Mouse (Mus musculus) forebrain, embryonic 10.5 days (tissue): ENCODE data around the gene Cptp. TPM values are rescaled to one million over a fixed set of nuclear protein-coding genes. Genes with fewer than 3 reads are reported as not detected.

Experiments used
- DNase-seq: peaks from one replicate; pipeline ENCODE4 v3.0.0-alpha.2; 2017; ENCODE audit warnings: low spot score; ENCODE audit errors: extremely low spot score
- H3K27ac ChIP-seq: fragments of 300-500 bp; sonication (generic); 2 replicates; pipeline ENCODE4 v1.5.1; 2016; ENCODE audit warnings: mild to moderate bottlenecking
- H3K27me3 ChIP-seq: fragments of 300-500 bp; sonication (generic); 2 replicates; pipeline ENCODE4 v1.6.1; 2016; ENCODE audit warnings: mild to moderate bottlenecking; ENCODE audit not compliant: poor library complexity, severe bottlenecking
- H3K36me3 ChIP-seq: fragments of 300-500 bp; sonication (generic); replicated peaks from 2 replicates; pipeline ENCODE4 v1.6.1; 2016; ENCODE audit warnings: mild to moderate bottlenecking, moderate library complexity
- H3K4me1 ChIP-seq: fragments of 300-500 bp; sonication (generic); 2 replicates; pipeline ENCODE4 v1.6.1; 2016
- H3K4me3 ChIP-seq: fragments of 300-500 bp; sonication (generic); 2 replicates; pipeline ENCODE4 v1.5.1; 2016; ENCODE audit warnings: mild to moderate bottlenecking, moderate library complexity
- H3K9me3 ChIP-seq: fragments of 300-500 bp; sonication (generic); 2 replicates; pipeline ENCODE4 v1.6.1; 2016; ENCODE audit warnings: mild to moderate bottlenecking, moderate library complexity
- WGBS: fragments of 180-500 bp; shearing (Covaris S2); methylation state at CpG from one replicate; pipeline ENCODE4 v1.1.7; 2016; 5-methylcytosine and 5-hydroxymethylcytosine counted together
- polyA plus RNA-seq: library from polyadenylated mRNA; unstranded; fragments of >200 nt; fragmentation: Nextera tagmentation; extraction: Ambion mirVana; gene quantifications from 2 replicates; pipeline ENCODE4 v1.2.1, GENCODE M21; 2016

Cptp gene
- polyA plus RNA-seq = 21.2 and 24.0 TPM in 2 replicates

GRCm38 (mm10) chr4:155869317-155870033 is at the start of gene Cptp, which contains the start of gene Ints11:
TSS of gene Cptp (minus strand) at chr4:155869440.
TSS of gene Ints11 (plus strand) at chr4:155869546.
- peaks cover 26% of the 10 kb centered on the region for H3K4me1 ChIP-seq
- peak within 1 kb of the TSS; percentile 88 for H3K27ac ChIP-seq
- under 1% methylated on average over 63 of the region's 63 CpGs for WGBS
- H3K27me3 ChIP-seq = no peaks in the 10 kb centered on the region
- H3K36me3 ChIP-seq = peaks cover 63% of the 10 kb centered on the region
- H3K4me3 ChIP-seq = peak within 1 kb of the TSS; percentile 84
- DNase-seq = peak; percentile 97
- H3K9me3 ChIP-seq = no peaks in the 10 kb centered on the region

DNA sequence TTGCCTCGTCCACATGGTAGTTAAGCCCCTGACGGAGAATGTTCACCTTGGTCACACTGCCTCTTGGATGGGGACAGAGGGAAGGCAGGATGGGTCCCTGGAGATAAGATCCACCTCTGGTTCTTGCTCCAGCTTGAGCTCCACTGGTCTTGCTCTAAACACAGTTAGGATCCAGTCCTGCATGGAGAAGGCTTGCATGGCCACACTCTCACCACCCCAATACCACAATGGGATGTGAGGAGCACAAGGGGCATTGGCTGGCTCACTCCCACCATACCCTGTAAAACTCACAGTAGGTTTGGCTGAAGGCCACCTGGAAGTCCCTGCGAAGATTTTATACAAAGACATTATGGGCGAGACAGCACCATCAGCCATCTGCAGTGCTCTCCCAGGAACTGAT is 39.5 kb upstream of the Cptp start:
- H3K4me1 ChIP-seq = no peaks in the 10 kb centered on the region
- no peak for DNase-seq
- no peaks in the 10 kb centered on the region for H3K27me3 ChIP-seq
- H3K9me3 ChIP-seq = no peaks in the 10 kb centered on the region
- H3K4me3 ChIP-seq = no peak overlapping the region
- no peak overlapping the region for H3K27ac ChIP-seq
- H3K36me3 ChIP-seq = peaks cover 31% of the 10 kb centered on the region
- WGBS = 91% methylated on average over 4 of the region's 4 CpGs

DNA sequence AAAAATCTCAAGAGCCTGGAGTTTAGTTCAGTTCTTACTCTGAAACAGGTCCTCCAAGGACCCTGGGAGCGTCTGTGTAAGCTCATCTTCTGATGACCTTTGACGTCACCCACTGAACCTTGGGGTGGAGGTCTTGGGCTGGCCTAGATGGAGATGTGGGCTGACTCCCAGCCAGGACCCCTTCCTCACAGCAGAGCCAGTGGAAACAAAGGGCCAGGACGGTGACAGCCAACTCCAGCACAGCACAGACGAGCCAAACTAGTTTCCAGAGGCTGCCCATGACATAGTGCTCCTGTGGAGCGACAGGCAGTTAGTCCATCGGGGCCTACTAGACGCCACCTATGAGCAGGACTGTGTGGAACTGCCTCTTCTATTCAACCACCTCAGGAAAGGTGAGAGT is 39.0 kb upstream of the Cptp start:
- no peak for DNase-seq
- Histone ChIP-seq H3K27ac (no peak overlapping the region), H3K9me3 (no peaks in the 10 kb centered on the region), H3K4me1 (no peaks in the 10 kb centered on the region), H3K4me3 (no peak overlapping the region), H3K27me3 (no peaks in the 10 kb centered on the region), H3K36me3 (peaks cover 36% of the 10 kb centered on the region)
- 76% methylated on average over 7 of the region's 7 CpGs for WGBS

DNA sequence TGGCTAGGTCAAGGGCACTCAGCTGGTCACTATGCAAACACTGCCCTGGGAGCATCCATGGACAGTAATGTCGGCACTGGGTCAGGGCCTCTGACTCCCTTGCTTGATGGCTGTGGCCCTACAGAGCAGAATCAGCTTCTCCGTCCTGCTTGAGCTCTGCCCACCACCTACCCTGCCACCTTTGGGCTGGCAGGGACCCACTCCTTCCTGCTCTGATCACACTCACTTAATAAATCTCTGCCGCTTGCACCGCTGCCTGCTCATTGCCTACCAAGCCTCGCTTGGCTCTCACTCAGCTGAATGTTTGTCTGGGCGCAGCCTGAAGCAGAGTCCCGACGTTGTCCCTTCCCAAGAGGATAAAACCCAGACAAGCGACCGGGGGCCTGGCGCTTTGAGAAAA is 37.8 kb upstream of the Cptp start:
- no peaks in the 10 kb centered on the region for H3K4me1 ChIP-seq
- H3K27ac ChIP-seq = no peak overlapping the region
- H3K9me3 ChIP-seq = no peaks in the 10 kb centered on the region
- H3K36me3 ChIP-seq = peaks cover 49% of the 10 kb centered on the region
- H3K4me3 ChIP-seq = no peak overlapping the region
- WGBS = 86% methylated on average over 11 of the region's 11 CpGs
- H3K27me3 ChIP-seq = no peaks in the 10 kb centered on the region
- DNase-seq = no peak

DNA sequence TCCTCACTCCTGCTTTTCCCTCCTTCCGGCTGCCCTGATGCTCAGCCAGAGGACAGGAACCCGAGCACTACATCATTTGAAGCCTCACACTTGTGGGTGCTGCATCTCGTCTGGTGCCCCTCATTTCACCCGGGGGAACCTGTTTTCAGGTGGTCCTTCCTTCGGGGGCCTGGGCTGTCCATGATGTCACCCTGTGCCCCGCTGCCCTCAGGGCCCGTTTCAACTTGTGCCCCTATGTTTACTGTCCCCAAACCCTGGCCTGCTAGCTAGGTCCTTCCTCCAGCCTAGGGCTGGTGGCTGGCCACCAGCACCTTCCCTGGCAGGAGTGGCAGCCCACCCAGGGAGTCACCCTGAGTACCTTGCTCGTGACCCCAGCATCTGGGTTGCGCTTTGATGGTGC is 36.9 kb upstream of the Cptp start:
- Histone ChIP-seq H3K27ac (0 out of 2 replicates have a peak overlapping the region, but pooled peaks have one; percentile 6), H3K4me3 (no peak overlapping the region), H3K36me3 (peaks cover 58% of the 10 kb centered on the region), H3K9me3 (no peaks in the 10 kb centered on the region), H3K4me1 (no peaks in the 10 kb centered on the region), H3K27me3 (no peaks in the 10 kb centered on the region)
- DNase-seq = no peak
- 88% methylated on average over 9 of the region's 9 CpGs for WGBS

DNA sequence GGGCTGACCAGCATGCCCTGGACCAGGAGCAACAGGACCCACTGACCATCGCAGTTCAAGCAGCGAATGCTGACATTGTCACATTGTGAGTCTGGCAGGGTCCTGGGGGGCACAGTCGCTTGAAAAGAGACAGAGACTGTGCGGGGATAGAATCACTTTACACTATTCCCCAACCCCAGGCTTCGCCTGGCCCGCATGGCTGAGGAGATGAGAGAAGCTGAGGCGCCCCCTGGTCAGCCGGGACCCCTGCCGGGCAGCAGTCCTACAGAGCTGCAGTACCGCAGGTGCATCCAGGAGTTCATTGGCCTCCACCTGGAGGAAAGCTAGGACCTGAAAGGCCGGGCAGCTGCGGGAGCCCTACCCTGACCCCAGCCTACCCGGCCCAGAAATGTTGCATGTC is 36.4 kb upstream of the Cptp start:
- no peak for DNase-seq

DNA sequence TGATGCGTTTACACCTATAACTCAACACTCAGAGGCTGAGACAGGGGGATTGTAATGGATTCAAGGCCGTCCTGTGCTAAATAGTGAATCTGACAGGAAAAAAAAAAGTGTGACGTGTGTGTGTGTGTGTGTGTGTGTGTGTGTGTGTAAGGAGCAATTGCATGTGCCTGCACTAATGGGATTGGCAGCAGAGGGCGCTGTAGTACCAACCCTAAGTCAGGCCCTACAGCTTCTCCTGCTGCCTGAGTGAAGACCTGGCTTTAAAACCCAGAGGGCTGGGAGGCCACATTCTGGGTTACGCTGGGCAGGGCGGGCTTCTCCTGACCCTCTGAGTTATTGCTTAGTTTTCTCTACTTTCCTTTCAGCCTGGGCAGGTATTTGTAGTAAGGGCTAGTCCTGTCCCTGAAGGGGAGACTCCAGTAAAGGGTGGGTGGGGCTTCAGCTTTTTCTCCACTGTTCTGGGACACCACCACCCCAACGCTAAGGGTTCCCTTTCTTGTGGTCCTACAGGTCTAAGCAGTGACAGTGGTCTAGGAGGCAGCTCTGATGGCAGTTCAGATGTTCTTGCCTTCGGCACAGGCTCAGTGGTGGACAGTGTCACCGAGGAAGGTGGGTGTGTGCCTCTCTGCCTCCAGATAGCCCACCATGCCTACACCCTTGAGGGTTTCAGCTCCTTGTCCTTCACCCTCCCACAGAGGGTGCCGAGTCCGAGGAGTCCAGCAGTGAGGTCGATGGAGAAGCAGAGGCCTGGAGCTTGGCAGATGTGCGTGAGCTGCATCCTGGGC is 35.3 kb upstream of the Cptp start:
- peak; percentile 13 for DNase-seq
- WGBS = 93% methylated on average over 13 of the region's 13 CpGs

More for the DNA sequence above, 36.4 kb upstream of the Cptp start:
- Histone ChIP-seq H3K4me1 (no peaks in the 10 kb centered on the region), H3K27me3 (no peaks in the 10 kb centered on the region), H3K27ac (no peak overlapping the region), H3K4me3 (no peak overlapping the region), H3K9me3 (no peaks in the 10 kb centered on the region), H3K36me3 (peaks cover 63% of the 10 kb centered on the region)
- WGBS = 84% methylated on average over 13 of the region's 13 CpGs

GRCm38 (mm10) chr4:155903246-155903645 is 34.0 kb upstream of the Cptp start:
- Histone ChIP-seq H3K4me3 (no peak overlapping the region), H3K9me3 (no peaks in the 10 kb centered on the region), H3K27me3 (no peaks in the 10 kb centered on the region), H3K4me1 (no peaks in the 10 kb centered on the region), H3K27ac (no peak overlapping the region), H3K36me3 (peaks cover 86% of the 10 kb centered on the region)
- WGBS = 94% methylated on average over 13 of the region's 13 CpGs
- no peak for DNase-seq

More for the DNA sequence above, 35.3 kb upstream of the Cptp start:
- H3K27me3 ChIP-seq = no peaks in the 10 kb centered on the region
- 0 out of 2 replicates have a peak overlapping the region, but pooled peaks have one; percentile 5 for H3K4me3 ChIP-seq
- H3K9me3 ChIP-seq = no peaks in the 10 kb centered on the region
- H3K4me1 ChIP-seq = no peaks in the 10 kb centered on the region
- peaks cover 74% of the 10 kb centered on the region for H3K36me3 ChIP-seq
- no peak overlapping the region for H3K27ac ChIP-seq

- H3K4me3 ChIP-seq = no peak overlapping the region
- no peaks in the 10 kb centered on the region for H3K4me1 ChIP-seq
- H3K27me3 ChIP-seq = no peaks in the 10 kb centered on the region
- H3K9me3 ChIP-seq = no peaks in the 10 kb centered on the region
- H3K27ac ChIP-seq = no peak overlapping the region
- 88% methylated on average over 3 of the region's 3 CpGs for WGBS
- DNase-seq = no peak
- H3K36me3 ChIP-seq = peaks cover 97% of the 10 kb centered on the region
These were observed 32.0 kb upstream of the Cptp start for GRCm38 (mm10) chr4:155901205-155901604.

- no peak overlapping the region for H3K27ac ChIP-seq
- no peaks in the 10 kb centered on the region for H3K9me3 ChIP-seq
- H3K4me1 ChIP-seq = peaks cover 12% of the 10 kb centered on the region
- peak; percentile 7 for DNase-seq
- no peak overlapping the region for H3K4me3 ChIP-seq
- peaks cover 84% of the 10 kb centered on the region for H3K36me3 ChIP-seq
- H3K27me3 ChIP-seq = no peaks in the 10 kb centered on the region
- WGBS = 97% methylated on average over 7 of the region's 7 CpGs
These were observed 30.1 kb upstream of the Cptp start for GRCm38 (mm10) chr4:155899355-155899754.

DNA sequence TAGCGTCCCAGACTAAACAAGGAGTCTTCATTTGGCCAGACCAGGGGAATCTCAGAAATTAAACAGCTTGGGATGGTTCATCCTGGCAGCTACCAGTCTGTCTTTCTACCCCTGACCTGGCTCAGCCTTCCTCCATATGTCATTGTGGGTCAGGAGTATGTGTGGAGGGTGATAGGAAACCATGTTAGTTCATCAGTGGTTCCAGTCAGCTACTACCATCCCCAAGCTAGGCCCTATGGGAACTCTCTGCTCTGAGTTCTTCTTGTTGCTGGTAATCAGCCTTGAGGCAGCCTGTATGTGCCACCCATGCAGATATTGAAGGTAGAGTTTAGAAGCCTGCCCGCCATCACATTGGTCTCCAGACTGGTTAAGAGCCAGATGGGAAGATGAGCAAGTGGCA is 29.1 kb upstream of the Cptp start:
- Histone ChIP-seq H3K4me1 (peaks cover 22% of the 10 kb centered on the region), H3K36me3 (peaks cover 73% of the 10 kb centered on the region), H3K4me3 (no peak overlapping the region), H3K27ac (no peak overlapping the region), H3K9me3 (no peaks in the 10 kb centered on the region), H3K27me3 (no peaks in the 10 kb centered on the region)
- DNase-seq = no peak
- WGBS = 96% methylated on average over 2 of the region's 2 CpGs

DNA sequence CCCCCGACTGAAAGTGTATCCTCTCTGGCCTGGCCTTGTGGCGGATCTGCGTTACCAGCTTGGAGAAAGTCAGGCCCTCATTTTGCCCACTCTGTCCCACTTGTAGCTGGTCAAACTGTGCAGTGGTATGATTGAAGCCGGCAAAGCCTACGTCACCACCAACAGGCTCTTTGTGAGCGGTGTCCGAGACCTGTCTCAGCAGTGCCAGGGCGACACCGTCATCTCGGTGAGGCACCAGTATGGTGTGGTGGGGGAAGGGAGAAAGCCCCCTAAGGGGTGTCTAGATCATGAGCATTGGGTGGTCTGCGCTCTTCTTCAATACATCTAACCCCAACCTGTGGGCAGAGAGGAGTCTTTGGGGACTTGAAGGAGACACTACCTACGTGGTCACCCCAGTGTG is 27.2 kb upstream of the Cptp start:
- Histone ChIP-seq H3K27ac (no peak overlapping the region), H3K27me3 (no peaks in the 10 kb centered on the region), H3K9me3 (no peaks in the 10 kb centered on the region), H3K36me3 (peaks cover 55% of the 10 kb centered on the region), H3K4me3 (no peak overlapping the region), H3K4me1 (peaks cover 35% of the 10 kb centered on the region)
- no peak for DNase-seq
- 98% methylated on average over 12 of the region's 12 CpGs for WGBS

DNA sequence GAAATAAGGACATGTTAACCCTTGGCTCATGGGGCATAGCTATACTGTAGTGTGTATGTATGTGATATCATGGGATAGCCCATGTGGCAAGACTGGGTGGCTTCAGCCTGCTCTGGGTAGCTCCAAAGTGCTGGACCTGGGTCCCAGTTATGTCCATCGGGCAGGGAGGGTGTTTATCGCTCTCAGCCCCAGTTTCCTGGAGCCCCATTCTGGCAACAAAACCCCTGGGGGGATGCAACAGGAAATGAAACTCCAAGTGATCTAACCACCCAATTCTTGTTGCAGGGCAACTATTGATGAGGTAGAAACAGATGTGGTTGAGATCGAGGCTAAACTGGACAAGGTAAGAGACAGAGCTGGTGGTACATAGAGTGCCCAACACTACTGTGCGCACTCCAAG is 26.6 kb upstream of the Cptp start:
- DNase-seq = no peak
- Histone ChIP-seq H3K36me3 (peaks cover 48% of the 10 kb centered on the region), H3K27me3 (no peaks in the 10 kb centered on the region), H3K9me3 (no peaks in the 10 kb centered on the region), H3K4me3 (no peak overlapping the region), H3K4me1 (peaks cover 40% of the 10 kb centered on the region), H3K27ac (no peak overlapping the region)
- WGBS = 94% methylated on average over 4 of the region's 4 CpGs
